Mouse (Mus musculus) small intestine, adult 2 months (tissue): Measurements from ENCODE around the gene H2afy2.

Source experiments
- CTCF ChIP-seq: fragments of 200-500 bp; IDR thresholded peaks from 2 replicates; pipeline ENCODE4 v1.5.1; 2012; ENCODE audit warnings: low read depth, mild to moderate bottlenecking, control low read depth, inconsistent platforms, low read length, moderate library complexity, mixed read lengths; ENCODE audit not compliant: insufficient replicate concordance, insufficient read length; ENCODE audit errors: extremely low read depth
- POLR2A ChIP-seq: fragments of 200-500 bp; IDR thresholded peaks from 2 replicates; pipeline ENCODE4 v1.6.1; 2012; ENCODE audit warnings: low read depth, mild to moderate bottlenecking, control low read depth, inconsistent platforms, low read length, moderate library complexity

- TF ChIP-seq POLR2A (no peak), CTCF (no peak)
Observed at GRCm38 (mm10) chr10:61788499-61788898, 4.6 kb upstream of the H2afy2 start.
